Mouse (Mus musculus) splenic B cell, adult 2 months (primary cell): Measurements from ENCODE around the gene Gm42688.

Experiments
- DNase-seq: peaks from one replicate; pipeline ENCODE4 v3.0.0-alpha.2; 2011; ENCODE audit warnings: low read depth, low spot score
- H3K27me3 ChIP-seq: 2 replicates; pipeline ENCODE4 v1.6.1; 2012; ENCODE audit warnings: mild to moderate bottlenecking, low read length, moderate library complexity, mixed read lengths; ENCODE audit not compliant: control insufficient read depth, poor library complexity, insufficient read depth, severe bottlenecking
- H3K36me3 ChIP-seq: 2 replicates; pipeline ENCODE4 v1.6.1; 2012; ENCODE audit warnings: mild to moderate bottlenecking, low read length, moderate library complexity, mixed read lengths; ENCODE audit not compliant: control insufficient read depth, poor library complexity, insufficient read depth, severe bottlenecking

Gene Gm42688

DNA sequence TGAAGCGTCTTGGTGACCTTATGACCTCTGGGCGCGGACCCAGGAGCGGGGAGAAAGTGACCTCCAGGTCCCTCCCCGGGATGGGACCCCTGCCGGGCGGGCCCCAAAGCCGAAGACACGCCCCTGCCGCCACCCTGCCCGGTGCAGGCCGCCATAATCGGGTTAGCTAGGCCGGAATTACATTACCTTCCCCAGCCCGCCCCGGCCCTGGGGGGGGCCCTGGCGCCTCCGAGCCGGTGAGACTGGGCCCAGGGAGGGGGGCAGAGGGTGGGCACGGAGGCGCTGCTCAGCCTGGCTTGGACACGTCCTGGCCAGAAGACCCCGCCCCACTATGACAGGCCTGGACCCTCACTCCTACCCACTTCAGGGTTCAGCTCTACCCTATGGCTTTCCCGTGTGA, 30.2 kb upstream of the Gm42688 start:
- Histone ChIP-seq H3K27me3 (peaks cover 9% of the 10 kb centered on the region), H3K36me3 (no peaks in the 10 kb centered on the region)
- DNase-seq, result no peak

DNA sequence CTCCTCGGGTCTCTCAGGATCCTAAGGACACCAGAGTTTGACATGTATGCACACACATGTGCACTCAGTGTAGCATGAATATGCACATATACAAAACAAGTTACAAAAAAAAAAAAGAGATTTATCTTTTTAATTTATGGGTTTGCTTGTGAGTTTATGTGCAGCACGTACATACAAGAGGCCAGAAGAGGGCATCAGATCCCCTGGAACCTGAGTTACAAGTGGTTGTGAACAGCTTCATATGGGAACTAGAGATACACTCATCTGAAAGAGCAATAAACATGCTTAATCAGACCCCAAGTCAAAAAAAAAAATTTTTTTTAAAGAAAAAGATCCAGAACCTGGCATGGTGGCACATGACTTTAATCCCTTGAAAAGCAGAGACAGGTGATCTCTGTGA, 26.4 kb upstream of the Gm42688 start:
- no peaks in the 10 kb centered on the region for H3K36me3 ChIP-seq
- DNase-seq, result peak; percentile 60
- H3K27me3 ChIP-seq, result peaks cover 6% of the 10 kb centered on the region; the same call in 1 of the 2 replicates

DNA sequence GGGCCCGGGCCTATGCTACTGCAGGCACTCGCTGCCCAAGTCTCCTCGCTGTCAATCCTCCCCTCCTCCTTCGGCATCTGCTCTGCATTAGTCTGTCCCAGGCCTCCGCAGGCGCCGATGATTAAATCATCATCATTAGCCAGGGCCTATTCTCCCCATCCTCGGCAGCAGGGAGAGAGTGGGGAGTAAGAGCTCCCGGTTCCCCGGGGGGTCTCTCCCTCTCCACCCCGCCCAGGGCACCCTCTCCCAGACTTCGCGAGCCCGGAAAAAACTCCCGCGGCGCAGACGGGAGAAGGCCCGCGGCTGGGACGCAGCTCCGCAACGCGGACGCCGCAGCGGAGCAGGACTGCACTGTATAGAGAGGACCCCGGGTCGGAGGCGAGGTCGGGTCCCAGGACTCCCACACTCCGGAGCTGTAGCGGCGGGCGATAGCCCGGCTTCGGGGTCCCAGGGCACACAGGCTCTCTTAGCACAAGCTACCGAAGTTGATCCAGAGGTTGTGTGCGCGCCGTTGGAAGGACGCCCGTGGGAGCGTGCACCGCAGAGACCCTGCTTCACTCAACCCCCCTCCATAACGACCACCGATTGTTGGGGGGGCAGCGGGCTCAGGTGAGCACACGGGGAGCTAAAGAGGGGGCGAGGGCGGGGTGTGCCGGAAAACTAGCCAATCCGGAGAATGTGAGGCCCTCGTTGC, 23.6 kb upstream of the Gm42688 start, which contains the start of gene Pcgf1:
Gene Pcgf1, plus strand, starts transcription at position 240 of the 694 bp plus-strand sequence.
- H3K27me3 ChIP-seq, result peaks cover 3% of the 10 kb centered on the region; the same call in 1 of the 2 replicates
- DNase-seq, result no peak

GRCm38 (mm10) chr6:83078324-83078858, 23.0 kb upstream of the Gm42688 start:
- Histone ChIP-seq H3K27me3 (peaks cover 2% of the 10 kb centered on the region; the same call in 1 of the 2 replicates), H3K36me3 (0 out of 2 replicates have a peak, but pooled peaks cover 4% of the 10 kb centered on the region)
- peak; percentile 99 for DNase-seq

More for the DNA sequence above, 23.6 kb upstream of the Gm42688 start, which contains the start of gene Pcgf1:
- H3K36me3 ChIP-seq, result 0 out of 2 replicates have a peak, but pooled peaks cover 4% of the 10 kb centered on the region

- H3K27me3 ChIP-seq, result no peaks in the 10 kb centered on the region
- 0 out of 2 replicates have a peak, but pooled peaks cover 4% of the 10 kb centered on the region for H3K36me3 ChIP-seq
Measured at GRCm38 (mm10) chr6:83080210-83080609, 21.2 kb upstream of the Gm42688 start.

DNA sequence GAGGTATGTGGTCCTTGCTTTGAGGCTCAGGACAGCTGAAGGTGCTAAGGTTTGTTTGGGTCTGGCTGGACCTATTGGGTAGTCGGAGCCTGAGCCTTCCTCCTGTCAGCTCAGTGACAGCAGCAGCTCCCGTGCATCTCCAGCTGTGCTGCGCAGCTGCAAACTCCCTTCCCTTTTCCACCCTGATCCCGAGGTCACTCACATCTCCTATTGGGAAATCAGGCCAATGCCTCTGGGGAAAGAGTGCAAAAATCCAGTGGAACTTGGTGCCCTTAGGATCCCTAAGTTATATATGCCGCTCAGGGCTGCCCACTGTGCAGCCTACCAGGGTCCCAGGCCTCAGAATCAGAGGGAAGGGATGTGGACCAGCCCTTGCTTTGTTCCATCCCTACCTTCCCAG, 17.9 kb upstream of the Gm42688 start:
- DNase-seq, result no peak
- H3K27me3 ChIP-seq, result peaks cover 3% of the 10 kb centered on the region

More at GRCm38 (mm10) chr6:83080210-83080609, 21.2 kb upstream of the Gm42688 start:
- no peak for DNase-seq

GRCm38 (mm10) chr6:83084477-83084876, 16.9 kb upstream of the Gm42688 start:
- H3K36me3 ChIP-seq, result 0 out of 2 replicates have a peak, but pooled peaks cover 4% of the 10 kb centered on the region

More for the DNA sequence above, 17.9 kb upstream of the Gm42688 start:
- H3K36me3 ChIP-seq, result 0 out of 2 replicates have a peak, but pooled peaks cover 4% of the 10 kb centered on the region

DNA sequence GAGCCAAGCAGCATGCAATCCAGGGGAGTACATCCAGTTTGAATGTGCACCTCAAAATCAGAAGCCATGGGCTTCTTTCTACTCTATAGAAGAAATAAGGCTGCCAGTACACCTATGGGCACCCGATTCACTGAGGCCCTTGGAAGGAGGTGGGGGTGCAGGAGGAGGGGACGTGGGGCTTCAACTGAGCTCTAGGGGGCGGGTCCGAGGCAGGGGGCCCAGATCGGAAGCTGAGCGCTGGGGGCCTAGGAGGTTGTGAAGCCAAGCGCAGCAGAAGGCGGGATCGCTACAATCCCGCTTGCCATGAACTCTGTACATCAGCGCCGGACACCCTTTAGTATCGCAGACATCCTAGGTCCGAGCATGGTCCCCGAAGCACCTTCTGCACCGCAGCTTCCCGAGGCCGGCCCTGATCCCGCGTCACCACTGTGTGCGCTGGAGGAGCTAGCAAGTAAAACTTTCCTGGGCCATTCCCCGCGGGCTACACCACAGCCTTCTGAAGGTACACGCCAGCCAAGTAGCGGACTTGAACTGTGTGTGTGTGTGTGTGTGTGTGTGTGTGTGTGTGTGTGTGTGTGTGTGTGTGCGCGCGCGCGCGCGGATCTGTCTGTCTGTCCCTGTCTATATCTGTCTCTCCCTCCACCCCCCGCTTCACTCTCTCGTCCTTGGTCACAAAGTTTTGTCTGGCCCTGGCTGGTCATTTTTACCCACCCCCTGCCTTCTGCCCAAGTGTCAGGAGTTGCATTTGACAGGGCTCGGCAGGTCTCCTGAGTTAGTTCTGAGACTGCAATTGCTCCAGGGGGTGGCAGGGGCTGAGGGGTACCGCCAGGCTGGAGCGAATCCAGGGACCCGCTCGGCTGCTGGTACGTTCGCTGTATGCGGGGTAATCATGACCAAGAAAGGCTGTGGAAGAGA, 15.0 kb upstream of the Gm42688 start, which contains the start of gene Lbx2:
Gene Lbx2, plus strand, starts transcription at position 247 of the 915 bp plus-strand sequence.
- H3K36me3 ChIP-seq, result 0 out of 2 replicates have a peak, but pooled peaks cover 4% of the 10 kb centered on the region
- peaks cover 3% of the 10 kb centered on the region for H3K27me3 ChIP-seq
- DNase-seq, result no peak

More at GRCm38 (mm10) chr6:83084477-83084876, 16.9 kb upstream of the Gm42688 start:
- peaks cover 3% of the 10 kb centered on the region for H3K27me3 ChIP-seq
- no peak for DNase-seq

DNA sequence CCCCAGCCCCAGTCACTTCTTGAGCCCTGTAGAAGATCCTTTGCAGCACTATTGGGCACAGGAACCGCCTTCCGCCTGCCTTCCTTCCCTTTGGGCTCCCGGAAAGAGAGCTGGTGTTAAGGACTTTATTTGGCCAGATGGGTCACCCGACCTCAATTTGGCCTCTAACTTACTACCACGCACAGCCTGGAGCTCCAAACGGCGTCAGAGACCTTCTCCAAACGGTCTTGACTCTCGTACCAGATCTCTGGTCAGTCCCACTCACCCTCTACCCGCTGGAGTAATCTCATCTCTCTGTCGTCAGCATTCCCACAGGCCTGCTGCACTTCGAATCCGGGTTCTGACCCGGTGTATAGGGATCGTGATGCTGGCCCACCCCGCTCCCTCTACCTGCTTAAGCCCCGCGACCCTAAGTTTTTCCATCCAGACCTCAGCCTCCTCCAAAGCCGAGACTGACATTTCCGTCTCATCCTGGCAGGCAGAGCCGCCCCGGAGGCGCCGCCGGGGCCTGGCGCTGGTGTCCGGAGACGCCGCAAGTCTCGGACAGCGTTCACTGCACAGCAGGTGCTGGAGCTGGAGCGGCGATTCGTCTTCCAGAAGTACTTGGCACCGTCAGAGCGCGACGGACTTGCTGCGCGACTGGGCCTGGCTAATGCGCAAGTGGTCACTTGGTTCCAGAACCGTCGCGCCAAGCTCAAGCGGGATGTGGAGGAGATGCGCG, 14.1 kb upstream of the Gm42688 start:
- no peak for DNase-seq
- H3K27me3 ChIP-seq, result peaks cover 3% of the 10 kb centered on the region
- no peaks in the 10 kb centered on the region for H3K36me3 ChIP-seq

DNA sequence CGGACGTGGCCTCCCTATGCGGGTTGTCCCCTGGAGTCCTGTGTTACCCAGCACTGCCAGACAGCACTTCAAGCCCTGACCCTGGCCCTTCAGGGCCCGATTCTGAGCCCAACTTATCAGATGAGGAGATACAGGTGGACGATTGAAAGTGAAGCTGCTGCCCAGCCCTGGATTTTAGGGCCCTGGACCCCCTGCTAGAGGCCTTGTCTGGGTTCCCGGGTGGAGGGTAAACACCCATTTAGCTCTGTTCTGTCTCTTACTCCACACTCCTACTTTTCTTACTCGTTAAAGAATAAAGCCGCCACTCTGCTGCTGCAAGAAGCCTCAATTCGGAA, 13.5 kb upstream of the Gm42688 start:
- H3K36me3 ChIP-seq, result no peaks in the 10 kb centered on the region
- peaks cover 3% of the 10 kb centered on the region for H3K27me3 ChIP-seq
- DNase-seq, result no peak

DNA sequence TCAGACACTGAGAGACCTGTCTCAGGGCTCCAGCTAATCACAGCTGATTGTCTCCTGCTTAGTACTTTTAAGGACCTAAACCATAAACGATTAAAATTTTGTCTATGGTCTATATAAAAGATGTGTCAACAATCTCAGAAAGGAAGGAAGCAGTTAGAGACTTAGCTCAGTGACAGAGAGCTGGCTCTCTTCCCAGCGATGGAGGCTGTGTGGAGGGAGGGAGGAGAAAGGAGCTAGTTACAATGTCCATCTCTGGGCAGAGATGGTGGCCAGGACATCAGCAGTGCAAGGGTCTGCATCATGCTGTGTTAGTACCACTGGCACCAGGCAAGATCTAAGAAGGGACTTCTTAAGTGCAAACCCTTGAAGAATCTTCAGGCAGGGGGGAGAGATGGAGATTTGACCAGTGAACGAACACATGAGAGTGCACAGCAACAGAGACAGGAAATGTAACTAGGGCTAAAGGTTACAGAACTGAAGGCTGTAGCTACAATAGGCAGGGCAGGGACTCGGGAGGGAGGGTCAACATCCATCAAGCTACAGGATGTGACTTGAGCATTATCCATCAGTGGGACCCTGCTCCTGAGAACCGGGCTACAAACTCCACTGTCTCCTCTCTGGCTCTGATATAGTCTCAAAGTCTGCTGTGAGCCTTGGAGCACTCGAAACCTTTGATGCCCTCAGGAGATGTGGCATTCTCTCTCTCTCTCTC, 8.8 kb upstream of the Gm42688 start:
- Histone ChIP-seq H3K27me3 (peaks cover 2% of the 10 kb centered on the region; the same call in 1 of the 2 replicates), H3K36me3 (no peaks in the 10 kb centered on the region)
- no peak for DNase-seq

DNA sequence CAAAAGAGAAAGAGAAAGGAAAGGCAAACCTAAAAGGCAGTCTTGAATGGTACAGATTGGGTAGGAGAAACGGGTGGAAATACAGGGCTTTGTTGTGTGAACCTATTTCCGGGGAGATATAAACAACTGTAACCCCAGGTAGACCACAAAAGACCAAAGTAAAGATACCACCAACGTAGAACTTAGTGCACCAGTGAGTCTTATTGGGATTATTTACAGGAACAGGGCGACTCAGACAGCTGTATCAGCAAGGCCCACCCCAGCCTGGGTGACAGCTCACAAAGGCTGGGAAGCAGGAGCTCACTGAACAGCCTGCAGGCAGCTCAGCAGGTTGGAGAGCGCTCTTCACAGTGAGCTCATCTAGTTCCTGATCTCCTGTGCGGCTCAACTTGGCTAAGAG, 5.4 kb upstream of the Gm42688 start:
- DNase-seq, result no peak
- H3K27me3 ChIP-seq, result 0 out of 2 replicates have a peak, but pooled peaks cover 2% of the 10 kb centered on the region
- H3K36me3 ChIP-seq, result no peaks in the 10 kb centered on the region

DNA sequence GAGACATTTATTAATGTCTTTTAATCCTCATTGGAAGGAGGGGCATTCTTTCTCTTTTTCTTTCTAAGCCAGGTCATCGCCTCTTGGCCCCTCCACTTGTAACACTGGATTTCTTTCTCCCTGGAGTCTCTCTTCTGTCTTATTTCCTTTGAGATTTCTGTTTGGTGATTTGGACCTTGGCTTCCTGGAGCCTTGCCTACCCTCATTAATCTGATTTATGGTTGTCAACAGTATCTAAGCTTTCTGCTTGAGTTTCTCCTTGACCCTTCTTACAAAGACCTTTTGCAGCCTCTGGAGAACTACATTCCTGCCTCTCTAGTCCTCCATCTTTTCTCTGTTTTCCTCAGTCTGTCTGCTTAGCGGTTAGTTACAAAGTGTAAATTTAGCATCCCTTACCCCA, 3.0 kb upstream of the Gm42688 start:
- Histone ChIP-seq H3K27me3 (0 out of 2 replicates have a peak, but pooled peaks cover 2% of the 10 kb centered on the region), H3K36me3 (no peaks in the 10 kb centered on the region)
- DNase-seq, result no peak
